ENCODE assay signal across 8 mouse cellular contexts in genomic region chr2:49788051-49788418, GRCm38 (mm10). TPM values are rescaled to one million over a fixed set of nuclear protein-coding genes. Genes with fewer than 3 reads are reported as not detected.
DNase-seq lines count a peak whose midpoint lies in the region; ATAC-seq lines count a peak whose summit lies in the region.

No protein-coding gene starts in this region.

- no peaks in the 10 kb centered on the region for H3K4me1 ChIP-seq in neural tube, embryonic 11.5 days (ENCODE audit: control insufficient read depth, insufficient read depth, low read length)
- peaks cover 16% of the 10 kb centered on the region for H3K4me1 ChIP-seq in limb, embryonic 15.5 days
- H3K4me1 ChIP-seq in stomach, embryonic 15.5 days = 0 out of 2 replicates have a peak, but pooled peaks cover 8% of the 10 kb centered on the region

- no peaks in the 10 kb centered on the region for H3K36me3 ChIP-seq in neural tube, embryonic 11.5 days (ENCODE audit: control insufficient read depth, insufficient read depth, low read length)
- no peaks in the 10 kb centered on the region for H3K36me3 ChIP-seq in limb, embryonic 15.5 days
- H3K36me3 ChIP-seq in stomach, embryonic 15.5 days = no peaks in the 10 kb centered on the region

- peak; percentile 23; the same call in 1 of the 2 replicates for ATAC-seq in cerebellum, adult (ENCODE audit: insufficient number of reproducible peaks, low FRiP score, low TSS enrichment)
- peak; percentile 72 for ATAC-seq in neural tube, embryonic 11.5 days (ENCODE audit: insufficient read depth, low FRiP score, low TSS enrichment)
- ATAC-seq in limb, embryonic 15.5 days (ENCODE audit: insufficient number of reproducible peaks, low FRiP score, low TSS enrichment, low read depth) = no peak
- no peak for ATAC-seq in stomach, embryonic 15.5 days (ENCODE audit: insufficient read depth, low FRiP score, low read depth)

- no peaks in the 10 kb centered on the region for H3K9me3 ChIP-seq in neural tube, embryonic 11.5 days (ENCODE audit: control insufficient read depth, low read length)
- H3K9me3 ChIP-seq in limb, embryonic 15.5 days = no peaks in the 10 kb centered on the region
- H3K9me3 ChIP-seq in stomach, embryonic 15.5 days = no peaks in the 10 kb centered on the region

- no peak for DNase-seq in cerebellum, postnatal 10 days
- no peak for DNase-seq in neural tube, embryonic 11.5 days (ENCODE audit: low spot score)
- no peak for DNase-seq in neural tube, embryonic 10.5 days (ENCODE audit: extremely low spot score, low spot score)
- no peak for DNase-seq in urinary bladder, adult 2 months (ENCODE audit: low spot score)
- DNase-seq in left cerebral cortex, adult 18-20 months (ENCODE audit: low spot score in 2 of 2) = no peak

- peak overlapping the region; percentile 48 for H3K4me3 ChIP-seq in neural tube, embryonic 11.5 days (ENCODE audit: low read depth, low read length)
- peak overlapping the region; percentile 59 for H3K4me3 ChIP-seq in limb, embryonic 15.5 days
- peak overlapping the region; percentile 57 for H3K4me3 ChIP-seq in stomach, embryonic 15.5 days (replicated peaks)

- H3K4me2 ChIP-seq in neural tube, embryonic 11.5 days (ENCODE audit: low read depth) = peak overlapping the region; percentile 89
- peak overlapping the region; percentile 100 for H3K4me2 ChIP-seq in limb, embryonic 15.5 days
- peak overlapping the region; percentile 82 for H3K4me2 ChIP-seq in stomach, embryonic 15.5 days

- H3K27me3 ChIP-seq in neural tube, embryonic 11.5 days (ENCODE audit: control insufficient read depth, insufficient read depth, low read length) = peaks cover 25% of the 10 kb centered on the region
- peaks cover 25% of the 10 kb centered on the region for H3K27me3 ChIP-seq in limb, embryonic 15.5 days
- H3K27me3 ChIP-seq in stomach, embryonic 15.5 days (replicated peaks) = no peaks in the 10 kb centered on the region

- H3K27ac ChIP-seq in neural tube, embryonic 11.5 days (ENCODE audit: low read depth, low read length) = no peak overlapping the region
- 0 out of 2 replicates have a peak overlapping the region, but pooled peaks have one; percentile 40 for H3K27ac ChIP-seq in limb, embryonic 15.5 days
- no peak overlapping the region for H3K27ac ChIP-seq in stomach, embryonic 15.5 days

- under 1% methylated on average over 14 of the region's 14 CpGs for WGBS in neural tube, embryonic 11.5 days
- WGBS in limb, embryonic 15.5 days = under 1% methylated on average over 14 of the region's 14 CpGs
- 2% methylated on average over 14 of the region's 14 CpGs for WGBS in stomach, embryonic 15.5 days

- peak overlapping the region; percentile 44 for H3K9ac ChIP-seq in neural tube, embryonic 11.5 days (ENCODE audit: low read length)
- peak overlapping the region; percentile 51 for H3K9ac ChIP-seq in limb, embryonic 15.5 days
- H3K9ac ChIP-seq in stomach, embryonic 15.5 days = peak overlapping the region; percentile 52

RNA-seq across cellular contexts. Expression of gene Lypd6b, which starts 0.5 kb away (rescaled TPM):
- polyA plus RNA-seq in neural tube, embryonic 11.5 days (2014; fragmentation: Nextera tagmentation; extraction: Ambion mirVana) = 1.3 and 1.9 TPM in 2 replicates
- polyA plus RNA-seq in limb, embryonic 15.5 days (2015; fragmentation: Nextera tagmentation; extraction: Ambion mirVana) = 15.8 and 18.7 TPM in 2 replicates
- polyA plus RNA-seq in stomach, embryonic 15.5 days (2015; fragmentation: Nextera tagmentation; extraction: Ambion mirVana) = 18.0 and 18.1 TPM in 2 replicates
- polyA plus RNA-seq in urinary bladder, adult 2 months (2012; rRNA removed) = 6.8 and 7.7 TPM in 2 replicates
- total RNA-seq in left cerebral cortex, adult 18-20 months (2021) = 1 to 10 TPM; 7.3 to 7.9 TPM

Comparison
In these comparisons a context has a peak if more than half of its experiments do, and no peak if none do; other contexts are left out.
1. ATAC-seq: peak in cerebellum, adult (single experiment) and neural tube, embryonic 11.5 days (single experiment); none in limb, embryonic 15.5 days (single experiment) and stomach, embryonic 15.5 days (single experiment).
2. Peak in every context shown above with its lines, with median percentiles within 50 percentile points of each other: H3K4me2 ChIP-seq, H3K4me3 ChIP-seq and H3K9ac ChIP-seq.